Mouse (Mus musculus): Measurements from ENCODE around the gene Dnm3. TPM values are rescaled to one million over a fixed set of nuclear protein-coding genes. Genes with fewer than 3 reads are reported as not detected.

The Dnm3 gene
- polyA plus RNA-seq, 1 experiment from 2014 or later, result 1.5 TPM

GRCm38 (mm10) chr1:162156873-162157272 lies 321.0 kb downstream of the Dnm3 start:
- 64% methylated on average over 5 of the region's 5 CpGs for WGBS (ENCODE audit: insufficient replicate concordance)
- Histone ChIP-seq H3K27me3 (ENCODE audit: control insufficient read depth, insufficient read depth, low read length) (no peaks in the 10 kb centered on the region), H3K27ac (ENCODE audit: low read depth, low read length) (no peak overlapping the region), H3K4me2 (no peak overlapping the region), H3K4me3 (ENCODE audit: low read depth, low read length) (no peak overlapping the region), H3K4me1 (ENCODE audit: control insufficient read depth, insufficient read depth, low read length) (no peaks in the 10 kb centered on the region), H3K9ac (ENCODE audit: low read depth, low read length) (no peak overlapping the region), H3K9me3 (replicated peaks; ENCODE audit: control insufficient read depth, low read length) (no peaks in the 10 kb centered on the region), H3K36me3 (ENCODE audit: control insufficient read depth, insufficient read depth, low read length) (no peaks in the 10 kb centered on the region)
- no peak for ATAC-seq (replicated peaks; ENCODE audit: insufficient number of reproducible peaks, low FRiP score, low TSS enrichment)

DNA sequence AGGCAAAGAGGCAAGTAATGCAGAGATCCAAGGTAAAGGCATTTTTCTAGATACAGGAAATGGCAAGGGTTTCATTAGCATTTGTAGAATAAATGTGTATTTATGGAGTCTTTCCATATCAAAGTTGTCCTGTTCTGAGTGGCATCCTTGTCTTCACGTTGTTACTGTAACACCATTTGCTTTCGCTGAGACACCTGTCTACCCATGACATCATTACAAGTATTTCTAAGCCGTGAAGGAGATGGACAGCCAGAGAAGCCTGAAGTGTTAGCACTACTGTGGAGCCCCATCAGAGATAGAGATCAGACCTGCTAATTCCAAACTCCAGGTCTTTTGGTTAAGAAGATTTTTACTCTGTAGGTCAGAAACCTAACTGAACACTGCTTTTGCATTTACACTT lies 322.3 kb downstream of the Dnm3 start:
- no peaks in the 10 kb centered on the region for H3K36me3 ChIP-seq (ENCODE audit: control insufficient read depth, insufficient read depth, low read length)
- no peaks in the 10 kb centered on the region for H3K27me3 ChIP-seq (ENCODE audit: control insufficient read depth, insufficient read depth, low read length)
- no peaks in the 10 kb centered on the region for H3K9me3 ChIP-seq (replicated peaks; ENCODE audit: control insufficient read depth, low read length)
- 66% methylated on average over 3 of the region's 3 CpGs for WGBS (ENCODE audit: insufficient replicate concordance)
- no peak overlapping the region for H3K27ac ChIP-seq (ENCODE audit: low read depth, low read length)
- H3K9ac ChIP-seq (ENCODE audit: low read depth, low read length), result no peak overlapping the region
- H3K4me1 ChIP-seq (ENCODE audit: control insufficient read depth, insufficient read depth, low read length), result no peaks in the 10 kb centered on the region
- H3K4me2 ChIP-seq, result no peak overlapping the region
- H3K4me3 ChIP-seq (ENCODE audit: low read depth, low read length), result no peak overlapping the region
- ATAC-seq (replicated peaks; ENCODE audit: insufficient number of reproducible peaks, low FRiP score, low TSS enrichment), result no peak

GRCm38 (mm10) chr1:162153118-162153517 lies 324.7 kb downstream of the Dnm3 start:
- no peak overlapping the region for H3K27ac ChIP-seq (ENCODE audit: low read depth, low read length)
- no peak for ATAC-seq (replicated peaks; ENCODE audit: insufficient number of reproducible peaks, low FRiP score, low TSS enrichment)

DNA sequence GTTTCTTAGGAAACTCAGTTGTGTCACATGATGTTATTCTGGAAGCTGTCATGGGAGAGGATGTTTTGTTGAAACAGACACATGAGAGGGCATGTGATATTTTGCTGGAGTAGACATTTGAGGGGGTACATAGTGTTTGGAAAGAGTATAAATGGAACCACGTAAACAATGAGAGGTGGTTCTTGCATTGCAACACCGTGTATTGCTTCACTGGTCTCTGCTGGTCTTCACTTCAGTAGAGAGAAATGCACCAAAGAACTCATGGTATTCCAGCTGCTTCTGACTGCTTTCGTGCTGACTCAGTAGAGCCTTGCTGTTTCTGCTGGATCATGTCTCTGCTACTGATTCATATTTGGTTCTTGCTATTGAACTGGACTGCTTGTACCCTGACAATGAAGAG lies 328.1 kb downstream of the Dnm3 start:
- Histone ChIP-seq H3K36me3 (ENCODE audit: control insufficient read depth, insufficient read depth, low read length) (no peaks in the 10 kb centered on the region), H3K4me2 (no peak overlapping the region), H3K4me1 (ENCODE audit: control insufficient read depth, insufficient read depth, low read length) (no peaks in the 10 kb centered on the region), H3K4me3 (ENCODE audit: low read depth, low read length) (no peak overlapping the region), H3K27me3 (ENCODE audit: control insufficient read depth, insufficient read depth, low read length) (no peaks in the 10 kb centered on the region), H3K9me3 (replicated peaks; ENCODE audit: control insufficient read depth, low read length) (no peaks in the 10 kb centered on the region), H3K27ac (ENCODE audit: low read depth, low read length) (no peak overlapping the region), H3K9ac (ENCODE audit: low read depth, low read length) (no peak overlapping the region)
- no peak for ATAC-seq (replicated peaks; ENCODE audit: insufficient number of reproducible peaks, low FRiP score, low TSS enrichment)
- 85% methylated on average over 3 of the region's 3 CpGs for WGBS (ENCODE audit: insufficient replicate concordance)

More at GRCm38 (mm10) chr1:162153118-162153517, 324.7 kb downstream of the Dnm3 start:
- WGBS (ENCODE audit: insufficient replicate concordance), result 78% methylated on average over 5 of the region's 5 CpGs
- no peaks in the 10 kb centered on the region for H3K36me3 ChIP-seq (ENCODE audit: control insufficient read depth, insufficient read depth, low read length)
- no peaks in the 10 kb centered on the region for H3K27me3 ChIP-seq (ENCODE audit: control insufficient read depth, insufficient read depth, low read length)
- no peak overlapping the region for H3K4me2 ChIP-seq
- H3K4me1 ChIP-seq (ENCODE audit: control insufficient read depth, insufficient read depth, low read length), result no peaks in the 10 kb centered on the region
- no peak overlapping the region for H3K4me3 ChIP-seq (ENCODE audit: low read depth, low read length)
- no peak overlapping the region for H3K9ac ChIP-seq (ENCODE audit: low read depth, low read length)
- H3K9me3 ChIP-seq (replicated peaks; ENCODE audit: control insufficient read depth, low read length), result no peaks in the 10 kb centered on the region

DNA sequence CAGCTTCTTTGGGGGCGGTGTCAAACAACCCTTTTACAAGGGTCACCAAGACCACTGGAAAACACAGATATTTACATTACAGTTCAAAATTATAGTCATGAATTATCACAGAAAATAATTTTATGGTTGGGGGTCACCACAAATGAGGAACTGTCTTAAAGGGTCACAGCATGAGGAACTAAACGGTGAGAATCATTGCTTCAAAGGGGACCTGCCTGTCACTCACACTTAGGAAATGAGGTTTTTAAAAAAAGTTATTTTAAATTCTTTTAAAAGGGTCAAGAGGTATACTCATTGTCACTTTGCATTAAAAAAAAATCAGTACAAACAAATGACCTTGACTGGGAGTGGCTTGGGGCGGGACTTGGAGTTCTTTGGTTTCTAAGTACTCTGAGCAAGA lies 330.3 kb downstream of the Dnm3 start:
- Histone ChIP-seq H3K4me3 (ENCODE audit: low read depth, low read length) (no peak overlapping the region), H3K36me3 (ENCODE audit: control insufficient read depth, insufficient read depth, low read length) (no peaks in the 10 kb centered on the region), H3K4me2 (no peak overlapping the region), H3K27ac (ENCODE audit: low read depth, low read length) (no peak overlapping the region), H3K9me3 (replicated peaks; ENCODE audit: control insufficient read depth, low read length) (no peaks in the 10 kb centered on the region), H3K9ac (ENCODE audit: low read depth, low read length) (no peak overlapping the region), H3K27me3 (ENCODE audit: control insufficient read depth, insufficient read depth, low read length) (no peaks in the 10 kb centered on the region), H3K4me1 (ENCODE audit: control insufficient read depth, insufficient read depth, low read length) (no peaks in the 10 kb centered on the region)
- no peak for ATAC-seq (replicated peaks; ENCODE audit: insufficient number of reproducible peaks, low FRiP score, low TSS enrichment)
- 83% methylated on average over 3 of the region's 3 CpGs for WGBS (ENCODE audit: insufficient replicate concordance)

DNA sequence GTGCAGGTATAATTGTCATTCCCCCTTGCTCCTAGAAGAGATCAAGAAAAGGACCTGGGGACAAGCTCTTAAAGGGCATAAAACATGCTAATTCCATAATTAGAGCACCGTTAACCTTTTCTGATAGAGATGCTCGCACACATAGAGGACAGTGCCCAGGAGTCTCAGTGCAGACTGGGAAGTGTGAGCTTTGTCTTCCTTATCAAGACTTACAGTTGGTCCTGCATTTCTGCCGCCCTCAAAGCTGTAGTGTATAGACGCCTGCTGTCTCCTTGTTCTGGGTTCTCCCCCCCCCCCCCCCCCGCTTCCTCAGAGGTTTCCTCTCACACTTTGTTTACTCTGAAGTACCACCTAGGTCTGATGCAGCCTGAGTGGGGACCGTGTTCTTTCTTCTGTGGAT lies 332.1 kb downstream of the Dnm3 start:
- no peaks in the 10 kb centered on the region for H3K9me3 ChIP-seq (replicated peaks; ENCODE audit: control insufficient read depth, low read length)
- ATAC-seq (replicated peaks; ENCODE audit: insufficient number of reproducible peaks, low FRiP score, low TSS enrichment), result no peak
- no peak overlapping the region for H3K4me3 ChIP-seq (ENCODE audit: low read depth, low read length)
- H3K27me3 ChIP-seq (ENCODE audit: control insufficient read depth, insufficient read depth, low read length), result no peaks in the 10 kb centered on the region
- H3K27ac ChIP-seq (ENCODE audit: low read depth, low read length), result no peak overlapping the region
- no peak overlapping the region for H3K9ac ChIP-seq (ENCODE audit: low read depth, low read length)
- WGBS (ENCODE audit: insufficient replicate concordance), result 55% methylated on average over 5 of the region's 6 CpGs
- H3K4me1 ChIP-seq (ENCODE audit: control insufficient read depth, insufficient read depth, low read length), result no peaks in the 10 kb centered on the region
- no peaks in the 10 kb centered on the region for H3K36me3 ChIP-seq (ENCODE audit: control insufficient read depth, insufficient read depth, low read length)
- H3K4me2 ChIP-seq, result no peak overlapping the region

DNA sequence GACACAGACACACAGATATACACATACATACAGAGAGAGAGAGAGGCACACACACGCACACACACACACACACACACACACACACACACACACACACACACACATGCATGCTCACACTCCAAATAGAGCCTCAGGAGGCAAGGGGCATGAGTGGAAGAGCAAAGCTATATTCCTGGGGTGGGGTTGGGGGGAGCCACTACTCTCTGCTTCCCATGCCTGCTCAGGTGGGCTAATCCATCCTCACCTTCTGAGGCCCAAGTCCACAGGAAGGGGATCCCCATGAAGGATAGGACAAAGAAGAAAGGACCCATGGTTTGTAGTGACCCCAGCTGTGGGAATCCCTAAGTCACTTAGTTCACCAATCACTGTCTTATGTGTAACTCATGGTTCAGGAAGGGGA lies 332.8 kb downstream of the Dnm3 start:
- Histone ChIP-seq H3K36me3 (ENCODE audit: control insufficient read depth, insufficient read depth, low read length) (no peaks in the 10 kb centered on the region), H3K4me2 (no peak overlapping the region), H3K4me1 (ENCODE audit: control insufficient read depth, insufficient read depth, low read length) (no peaks in the 10 kb centered on the region), H3K9ac (ENCODE audit: low read depth, low read length) (no peak overlapping the region), H3K4me3 (ENCODE audit: low read depth, low read length) (no peak overlapping the region), H3K27me3 (ENCODE audit: control insufficient read depth, insufficient read depth, low read length) (no peaks in the 10 kb centered on the region), H3K27ac (ENCODE audit: low read depth, low read length) (no peak overlapping the region), H3K9me3 (replicated peaks; ENCODE audit: control insufficient read depth, low read length) (no peaks in the 10 kb centered on the region)
- ATAC-seq (replicated peaks; ENCODE audit: insufficient number of reproducible peaks, low FRiP score, low TSS enrichment), result no peak
- 100% methylated on average over 1 of the region's 1 CpGs for WGBS (ENCODE audit: insufficient replicate concordance)

DNA sequence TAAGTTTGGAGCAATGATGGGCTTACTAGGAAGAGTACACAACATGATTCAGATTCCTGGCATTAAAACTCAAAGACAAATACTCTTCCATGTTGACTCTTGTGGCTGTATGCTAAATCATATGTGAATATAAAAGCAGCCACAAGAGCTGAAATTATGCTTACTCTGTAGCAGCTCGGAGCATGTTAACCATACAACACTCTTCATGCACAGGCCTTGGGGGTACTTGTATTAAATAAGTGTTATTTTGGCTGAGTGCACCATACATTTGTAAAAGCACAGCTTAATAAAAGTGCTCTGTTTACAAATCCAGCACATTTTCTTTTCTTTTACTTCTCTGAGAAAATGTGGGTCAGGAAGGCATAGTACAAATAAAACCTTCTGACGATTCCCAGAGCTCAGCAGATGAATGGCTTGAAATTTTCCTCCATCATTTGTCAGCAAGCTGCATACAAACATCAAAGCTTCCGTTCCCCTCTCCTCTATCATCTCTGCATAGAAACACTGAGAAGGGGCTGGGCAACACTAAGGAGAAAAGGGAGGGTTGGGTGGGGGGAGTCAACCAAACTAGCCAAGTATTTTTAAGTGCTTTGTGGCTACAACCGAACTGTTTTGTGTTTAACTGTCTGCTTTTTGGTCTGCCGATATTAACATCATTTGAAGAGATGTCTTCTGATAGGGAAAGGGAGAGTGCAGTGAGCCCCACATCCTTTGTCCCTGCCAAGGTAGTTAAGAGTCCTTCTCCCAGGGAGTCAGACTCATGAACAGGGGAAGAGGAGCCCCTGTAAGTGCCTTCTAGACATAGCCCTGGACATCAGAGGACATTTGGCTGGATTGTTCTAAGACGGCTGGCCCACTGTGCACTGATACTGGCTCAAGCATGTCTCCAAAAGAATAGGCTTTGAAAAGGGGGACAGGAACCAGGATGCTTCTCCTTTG lies 333.6 kb downstream of the Dnm3 start:
- ATAC-seq (replicated peaks; ENCODE audit: insufficient number of reproducible peaks, low FRiP score, low TSS enrichment), result no peak
- Histone ChIP-seq H3K4me2 (no peak overlapping the region), H3K9me3 (replicated peaks; ENCODE audit: control insufficient read depth, low read length) (no peaks in the 10 kb centered on the region), H3K27me3 (ENCODE audit: control insufficient read depth, insufficient read depth, low read length) (no peaks in the 10 kb centered on the region), H3K4me1 (ENCODE audit: control insufficient read depth, insufficient read depth, low read length) (no peaks in the 10 kb centered on the region), H3K36me3 (ENCODE audit: control insufficient read depth, insufficient read depth, low read length) (no peaks in the 10 kb centered on the region), H3K4me3 (ENCODE audit: low read depth, low read length) (no peak overlapping the region), H3K9ac (ENCODE audit: low read depth, low read length) (no peak overlapping the region), H3K27ac (ENCODE audit: low read depth, low read length) (no peak overlapping the region)
- 51% methylated on average over 6 of the region's 6 CpGs for WGBS (ENCODE audit: insufficient replicate concordance)

DNA sequence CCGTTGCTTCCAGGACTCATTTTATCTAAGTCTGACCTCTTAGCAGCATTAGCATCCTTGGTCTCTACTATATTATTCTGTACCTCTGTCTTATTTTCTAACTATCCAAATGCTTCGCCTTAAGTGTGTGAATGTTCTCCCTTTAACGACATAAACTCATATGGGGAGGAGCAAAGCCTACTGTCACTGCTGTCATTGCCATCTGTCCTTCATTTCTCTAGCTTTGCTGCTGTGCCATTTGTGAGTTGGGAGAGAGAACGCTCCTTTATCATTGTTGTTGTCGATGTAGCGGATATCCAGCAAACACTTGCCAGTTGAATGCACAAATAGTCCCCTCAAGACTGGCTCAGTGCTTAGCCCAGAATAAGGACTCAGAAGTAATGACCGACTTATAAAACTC lies 335.5 kb downstream of the Dnm3 start:
- no peak overlapping the region for H3K4me3 ChIP-seq (ENCODE audit: low read depth, low read length)
- WGBS (ENCODE audit: insufficient replicate concordance), result 83% methylated on average over 7 of the region's 7 CpGs
- H3K36me3 ChIP-seq (ENCODE audit: control insufficient read depth, insufficient read depth, low read length), result no peaks in the 10 kb centered on the region
- H3K27me3 ChIP-seq (ENCODE audit: control insufficient read depth, insufficient read depth, low read length), result no peaks in the 10 kb centered on the region
- H3K4me2 ChIP-seq, result no peak overlapping the region
- H3K4me1 ChIP-seq (ENCODE audit: control insufficient read depth, insufficient read depth, low read length), result no peaks in the 10 kb centered on the region
- ATAC-seq (replicated peaks; ENCODE audit: insufficient number of reproducible peaks, low FRiP score, low TSS enrichment), result no peak
- H3K9me3 ChIP-seq (replicated peaks; ENCODE audit: control insufficient read depth, low read length), result no peaks in the 10 kb centered on the region
- H3K9ac ChIP-seq (ENCODE audit: low read depth, low read length), result no peak overlapping the region
- no peak overlapping the region for H3K27ac ChIP-seq (ENCODE audit: low read depth, low read length)

Measured in heart, embryonic 11.5 days (tissue).